Mouse (Mus musculus): ENCODE results near the gene Mon2.
"Not testable (repeated sequence)": the region's sequence is repeated elsewhere in the genome, so short reads cannot be mapped to it uniquely, and the experiment has no call there.

Gene Mon2

GRCm38 (mm10) chr10:123060831-123061230, 15.5 kb downstream of the Mon2 start:
- no peak for DNase-seq (ENCODE audit: extremely low spot score, low spot score)

- DNase-seq (ENCODE audit: extremely low spot score, low spot score): no peak
Observed at GRCm38 (mm10) chr10:123057082-123057481, 19.2 kb downstream of the Mon2 start.

- DNase-seq (ENCODE audit: extremely low spot score, low spot score): no peak
Observed at GRCm38 (mm10) chr10:123056463-123056862, 19.8 kb downstream of the Mon2 start.

- no peak for DNase-seq (ENCODE audit: extremely low spot score, low spot score)
Observed at GRCm38 (mm10) chr10:123055205-123056000, 20.9 kb downstream of the Mon2 start.

- DNase-seq (ENCODE audit: extremely low spot score, low spot score): no peak
Observed at GRCm38 (mm10) chr10:123053557-123053956, 22.7 kb downstream of the Mon2 start.

- no peak for DNase-seq (ENCODE audit: extremely low spot score, low spot score)
Observed at GRCm38 (mm10) chr10:123052021-123052420, 24.3 kb downstream of the Mon2 start.

GRCm38 (mm10) chr10:123048730-123049129, 27.6 kb downstream of the Mon2 start:
- no peak for DNase-seq (ENCODE audit: extremely low spot score, low spot score)

- DNase-seq (ENCODE audit: extremely low spot score, low spot score): no peak
Observed at GRCm38 (mm10) chr10:123039936-123040335, 36.4 kb downstream of the Mon2 start.

GRCm38 (mm10) chr10:123032078-123032646, 44.1 kb downstream of the Mon2 start:
- DNase-seq (ENCODE audit: extremely low spot score, low spot score): no peak

- no peak for DNase-seq (ENCODE audit: extremely low spot score, low spot score)
Observed at GRCm38 (mm10) chr10:123031449-123031848, 44.9 kb downstream of the Mon2 start.

GRCm38 (mm10) chr10:123030589-123030988, 45.7 kb downstream of the Mon2 start:
- no peak for DNase-seq (ENCODE audit: extremely low spot score, low spot score)

- DNase-seq (ENCODE audit: extremely low spot score, low spot score): no peak
Observed at GRCm38 (mm10) chr10:123028949-123029348, 47.4 kb downstream of the Mon2 start.

- not testable (repeated sequence) for DNase-seq (ENCODE audit: extremely low spot score, low spot score)
Observed at GRCm38 (mm10) chr10:123026736-123027135, 49.6 kb downstream of the Mon2 start.

- DNase-seq (ENCODE audit: extremely low spot score, low spot score): peak; percentile 59
Observed at GRCm38 (mm10) chr10:123013435-123013834, 62.9 kb downstream of the Mon2 start.

GRCm38 (mm10) chr10:123011421-123011820, 64.9 kb downstream of the Mon2 start:
- DNase-seq (ENCODE audit: extremely low spot score, low spot score): no peak

- no peak for DNase-seq (ENCODE audit: extremely low spot score, low spot score)
Observed at GRCm38 (mm10) chr10:123005237-123006185, 70.8 kb downstream of the Mon2 start.

- DNase-seq (ENCODE audit: extremely low spot score, low spot score): no peak
Observed at GRCm38 (mm10) chr10:123004475-123005236, 71.6 kb downstream of the Mon2 start.

- DNase-seq (ENCODE audit: extremely low spot score, low spot score): no peak
Observed at GRCm38 (mm10) chr10:123001985-123002384, 74.3 kb downstream of the Mon2 start.

GRCm38 (mm10) chr10:123001363-123001762, 74.9 kb downstream of the Mon2 start:
- no peak for DNase-seq (ENCODE audit: extremely low spot score, low spot score)

- no peak for DNase-seq (ENCODE audit: extremely low spot score, low spot score)
Observed at GRCm38 (mm10) chr10:122999356-122999755, 76.9 kb downstream of the Mon2 start.

- no peak for DNase-seq (ENCODE audit: extremely low spot score, low spot score)
Observed at GRCm38 (mm10) chr10:122997852-122998251, 78.5 kb downstream of the Mon2 start.

All from neural tube, embryonic 10.5 days (tissue).